In the genomic region with DNA sequence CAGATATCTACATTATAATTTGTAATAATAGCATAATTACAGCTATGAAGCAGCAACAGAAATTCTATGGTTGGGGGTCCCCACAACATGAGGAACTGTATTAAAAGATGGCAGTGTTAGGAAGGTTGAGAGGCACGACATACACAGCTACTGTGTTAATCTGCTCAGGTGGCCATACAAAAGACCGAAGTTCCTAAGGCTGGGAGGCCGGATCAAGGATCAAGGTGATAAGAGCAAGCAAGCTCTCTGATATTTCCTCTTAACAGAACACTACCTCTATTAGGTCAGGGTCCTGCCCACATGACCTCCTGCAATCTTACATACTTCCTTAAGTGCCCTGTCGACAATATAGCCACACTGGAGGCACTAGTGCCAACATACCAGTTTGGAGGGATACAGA, we compare ENCODE assay signal across 28 mouse cellular contexts.
"Had no signal": no experiment of that assay in that cellular context is flagged by ENCODE, and none has a peak within 500 bp of the region (broad histone marks: within the 10 kb centered on the region; RNA-seq: fewer than 3 reads in every experiment).

No protein-coding gene starts in this region.

- H3K4me2 ChIP-seq: embryonic facial prominence, embryonic 12.5 days; embryonic facial prominence, embryonic 13.5 days; embryonic facial prominence, embryonic 15.5 days; forebrain, embryonic 12.5 days; forebrain, embryonic 13.5 days; forebrain, embryonic 15.5 days had no signal

- ATAC-seq: forebrain, embryonic 13.5 days; forebrain, embryonic 14.5 days; forebrain, embryonic 15.5 days; forebrain, embryonic 16.5 days; forebrain, postnatal 0 days had no signal

- H3K9ac ChIP-seq: embryonic facial prominence, embryonic 12.5 days; embryonic facial prominence, embryonic 13.5 days; embryonic facial prominence, embryonic 15.5 days; forebrain, embryonic 12.5 days; forebrain, embryonic 13.5 days; forebrain, embryonic 15.5 days; forebrain, postnatal 0 days had no signal

- H3K27me3 ChIP-seq: embryonic facial prominence, embryonic 12.5 days; embryonic facial prominence, embryonic 13.5 days; embryonic facial prominence, embryonic 15.5 days; forebrain, embryonic 12.5 days; forebrain, embryonic 13.5 days; forebrain, embryonic 15.5 days had no signal

- DNase-seq: cerebellum, adult 8-10 months; cerebellum, adult 9-10 months; cerebellum, adult 9-11 months; cerebellum, postnatal 10 days; cerebellum, postnatal 14 days; cerebellum, postnatal 25 days; cerebellum, postnatal 36 days; embryo, embryonic 11 days; forebrain, postnatal 0 days; gastrocnemius, adult 2 months; gastrocnemius, postnatal 10 days; gastrocnemius, postnatal 14 days; gastrocnemius, postnatal 25 days; gastrocnemius, postnatal 36 days; heart, adult 11 months; heart, adult 18-20 months; heart, adult 2 months had no signal

- H3K36me3 ChIP-seq: embryonic facial prominence, embryonic 10.5 days; embryonic facial prominence, embryonic 12.5 days; embryonic facial prominence, embryonic 13.5 days; embryonic facial prominence, embryonic 15.5 days; forebrain, embryonic 10.5 days; forebrain, embryonic 12.5 days; forebrain, embryonic 15.5 days had no signal

- H3K9me3 ChIP-seq: embryonic facial prominence, embryonic 10.5 days; embryonic facial prominence, embryonic 12.5 days; embryonic facial prominence, embryonic 13.5 days; embryonic facial prominence, embryonic 15.5 days; forebrain, embryonic 10.5 days; forebrain, embryonic 12.5 days; forebrain, embryonic 13.5 days; forebrain, embryonic 15.5 days had no signal

- H3K4me1 ChIP-seq: embryonic facial prominence, embryonic 10.5 days; embryonic facial prominence, embryonic 12.5 days; embryonic facial prominence, embryonic 13.5 days; embryonic facial prominence, embryonic 15.5 days; forebrain, embryonic 10.5 days; forebrain, embryonic 12.5 days; forebrain, embryonic 13.5 days; forebrain, embryonic 15.5 days had no signal

- H3K4me3 ChIP-seq: embryonic facial prominence, embryonic 10.5 days; embryonic facial prominence, embryonic 12.5 days; embryonic facial prominence, embryonic 13.5 days; embryonic facial prominence, embryonic 15.5 days; erythroblast, embryonic 14.5 days; forebrain, embryonic 10.5 days; forebrain, embryonic 12.5 days; forebrain, embryonic 13.5 days; forebrain, embryonic 15.5 days; gastrocnemius, adult 2 months; heart, adult 2 months had no signal

- H3K27ac ChIP-seq: embryonic facial prominence, embryonic 10.5 days; embryonic facial prominence, embryonic 12.5 days; embryonic facial prominence, embryonic 13.5 days; embryonic facial prominence, embryonic 15.5 days; forebrain, embryonic 10.5 days; forebrain, embryonic 12.5 days; forebrain, embryonic 13.5 days; forebrain, embryonic 15.5 days; gastrocnemius, adult 2 months; heart, adult 2 months had no signal
